Mouse (Mus musculus) right cerebral cortex, postnatal 4 days (tissue): ENCODE data around the gene Vmn1r71.
"Not testable (repeated sequence)": the region's sequence is repeated elsewhere in the genome, so short reads cannot be mapped to it uniquely, and the experiment has no call there.

Experiments
- DNase-seq: peaks from one replicate; pipeline ENCODE4 v3.0.0-alpha.2; 2022

Vmn1r71 gene

GRCm38 (mm10) chr7:10754264-10754663, at the start of gene Vmn1r71:
Vmn1r71 (minus strand) TSS chr7:10754364.
- DNase-seq = no peak

- not testable (repeated sequence) for DNase-seq
These were observed 3.4 kb upstream of the Vmn1r71 start for GRCm38 (mm10) chr7:10757551-10757950.
